ENCODE assay signal across 29 mouse cellular contexts in genomic region chr17:43558678-43559077, GRCm38 (mm10). TPM values are rescaled to one million over a fixed set of nuclear protein-coding genes. Genes with fewer than 3 reads are reported as not detected.
"Had no signal": no experiment of that assay in that cellular context is flagged by ENCODE, and none has a peak within 500 bp of the region (broad histone marks: within the 10 kb centered on the region; RNA-seq: fewer than 3 reads in every experiment).

No protein-coding gene starts in this region.

- H3K27ac ChIP-seq: limb, embryonic 10.5 days; limb, embryonic 13.5 days; liver, embryonic 12.5 days; liver, embryonic 15.5 days; lung, embryonic 15.5 days had no signal

- H3K4me3 ChIP-seq: kidney, embryonic 15.5 days; limb, embryonic 10.5 days; limb, embryonic 13.5 days; liver, embryonic 12.5 days; liver, embryonic 15.5 days; lung, embryonic 15.5 days had no signal

- H3K4me1 ChIP-seq: limb, embryonic 10.5 days; limb, embryonic 13.5 days had no signal

- DNase-seq: kidney, adult 8-10 months; kidney, postnatal 10 days; kidney, postnatal 4 days; layer of hippocampus, adult 9-11 months; liver; lung, adult 18-20 months; lung, postnatal 10 days; lung, postnatal 36 days; midbrain, embryonic 14.5 days; thymus, adult 18-20 months; thymus, postnatal 14 days; thymus, postnatal 4 days had no signal

RNA-seq across cellular contexts. Expression of gene Pla2g7, which starts 9.2 kb away (rescaled TPM):
- total RNA-seq: megakaryocyte-erythroid progenitor cell, adult 5-6 weeks had no signal

RNA-seq across cellular contexts. Expression of gene Ankrd66, which starts 15.2 kb away (rescaled TPM):
- total RNA-seq: left cerebral cortex, postnatal 10 days; megakaryocyte progenitor cell, adult 5-6 weeks; megakaryocyte-erythroid progenitor cell, adult 5-6 weeks; midbrain, postnatal 0 days had no signal
- polyA plus RNA-seq: liver, embryonic 12.5 days; liver, embryonic 15.5 days; small intestine, adult 2 months; stomach, embryonic 16.5 days had no signal

RNA-seq across cellular contexts. Expression of gene Mep1a, which starts 56.1 kb away (rescaled TPM):
- total RNA-seq: layer of hippocampus, adult 18-20 months; layer of hippocampus, postnatal 25 days; left cerebral cortex, adult 18-20 months; megakaryocyte progenitor cell, adult 5-6 weeks; megakaryocyte-erythroid progenitor cell, adult 5-6 weeks; midbrain, postnatal 0 days had no signal
- polyA plus RNA-seq: limb, embryonic 10.5 days; limb, embryonic 13.5 days; liver, embryonic 12.5 days; lung, embryonic 15.5 days; midbrain, embryonic 11.5 days; midbrain, postnatal 0 days; neural tube, embryonic 11.5 days had no signal
